Mouse (Mus musculus) midbrain, embryonic 11.5 days (tissue): ENCODE measurements around the gene Sox5. TPM values are rescaled to one million over a fixed set of nuclear protein-coding genes. Genes with fewer than 3 reads are reported as not detected.
"Not testable (repeated sequence)": the region's sequence is repeated elsewhere in the genome, so short reads cannot be mapped to it uniquely, and the experiment has no call there.

Source experiments
- ATAC-seq: fragments of 200-750 bp; cut with Nextera tagmentation; 2 replicates; pipeline ENCODE4 v1.8.0; 2017; ENCODE audit warnings: moderate TSS enrichment, moderate library complexity; ENCODE audit not compliant: low FRiP score
- DNase-seq: peaks from one replicate; pipeline ENCODE4 v3.0.0; 2015; ENCODE audit warnings: low spot score; ENCODE audit errors: missing footprints
- H3K27ac ChIP-seq: fragments of 300-500 bp; sonication (generic); 2 replicates; pipeline ENCODE4 v1.5.1; 2014; ENCODE audit warnings: low read depth, low read length
- H3K27me3 ChIP-seq: fragments of 300-500 bp; sonication (generic); 2 replicates; pipeline ENCODE4 v1.6.1; 2014; ENCODE audit warnings: mild to moderate bottlenecking, low read length, moderate library complexity, mixed read lengths; ENCODE audit not compliant: control insufficient read depth, insufficient read depth
- H3K36me3 ChIP-seq: fragments of 300-500 bp; sonication (generic); 2 replicates; pipeline ENCODE4 v1.6.1; 2014; ENCODE audit warnings: mild to moderate bottlenecking, low read length, moderate library complexity, mixed read lengths; ENCODE audit not compliant: control insufficient read depth, insufficient read depth
- H3K4me1 ChIP-seq: fragments of 300-500 bp; sonication (generic); 2 replicates; pipeline ENCODE4 v1.6.1; 2014; ENCODE audit warnings: low read length; ENCODE audit not compliant: control insufficient read depth, insufficient read depth
- H3K4me2 ChIP-seq: fragments of 300-500 bp; sonication (generic); 2 replicates; pipeline ENCODE4 v1.6.1; 2014; ENCODE audit warnings: mild to moderate bottlenecking, moderate library complexity
- H3K4me3 ChIP-seq: fragments of 300-500 bp; sonication (generic); 2 replicates; pipeline ENCODE4 v1.5.1; 2014; ENCODE audit warnings: low read depth, low read length
- H3K9ac ChIP-seq: fragments of 300-500 bp; sonication (generic); 2 replicates; pipeline ENCODE4 v1.6.1; 2014; ENCODE audit warnings: low read length
- H3K9me3 ChIP-seq: fragments of 300-500 bp; sonication (generic); 2 replicates; pipeline ENCODE4 v1.6.1; 2016; ENCODE audit warnings: low read length; ENCODE audit not compliant: control insufficient read depth
- WGBS: fragments of 180-500 bp; shearing (Covaris S2); extraction: QIAGEN DNeasy Blood & Tissue Kit; methylation state at CpG from one replicate; pipeline ENCODE4 v1.1.7; 2014; 5-methylcytosine and 5-hydroxymethylcytosine counted together
- polyA plus RNA-seq: library from polyadenylated mRNA; unstranded; fragments of >200 nt; fragmentation: Nextera tagmentation; extraction: Ambion mirVana; gene quantifications from 2 replicates; pipeline ENCODE4 v1.2.1, GENCODE M21; 2014

The Sox5 gene
- polyA plus RNA-seq, 1 experiment from 2014 or later = 23.0 TPM

DNA sequence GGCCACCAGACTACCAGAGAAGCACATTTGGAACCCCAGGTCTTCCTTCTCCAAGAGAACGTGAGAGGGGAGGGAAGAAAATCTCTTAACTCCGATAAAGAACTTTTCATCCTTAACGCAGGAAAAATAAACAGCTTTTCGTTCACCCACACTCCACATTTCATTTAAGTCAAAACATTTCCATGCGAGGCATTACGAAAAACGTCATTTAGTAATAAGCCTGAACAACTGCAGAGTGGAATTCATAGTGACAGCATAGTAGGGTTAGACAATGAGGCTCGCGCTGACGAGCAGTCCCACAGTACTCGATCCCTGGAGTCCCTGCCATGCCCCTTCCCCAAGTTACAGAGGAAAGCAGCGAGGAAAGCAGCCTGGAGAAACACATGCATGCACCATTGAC is 578.8 kb downstream of the Sox5 start:
- 41% methylated on average over 12 of the region's 12 CpGs for WGBS
- H3K4me1 ChIP-seq = peaks cover 13% of the 10 kb centered on the region
- H3K9me3 ChIP-seq = no peaks in the 10 kb centered on the region
- no peak overlapping the region for H3K9ac ChIP-seq
- no peaks in the 10 kb centered on the region for H3K27me3 ChIP-seq
- no peak overlapping the region for H3K27ac ChIP-seq
- peak overlapping the region; percentile 23; the same call in 1 of the 2 replicates for H3K4me2 ChIP-seq
- DNase-seq (no peak), ATAC-seq (no peak)
- H3K4me3 ChIP-seq = no peak overlapping the region
- no peaks in the 10 kb centered on the region for H3K36me3 ChIP-seq

DNA sequence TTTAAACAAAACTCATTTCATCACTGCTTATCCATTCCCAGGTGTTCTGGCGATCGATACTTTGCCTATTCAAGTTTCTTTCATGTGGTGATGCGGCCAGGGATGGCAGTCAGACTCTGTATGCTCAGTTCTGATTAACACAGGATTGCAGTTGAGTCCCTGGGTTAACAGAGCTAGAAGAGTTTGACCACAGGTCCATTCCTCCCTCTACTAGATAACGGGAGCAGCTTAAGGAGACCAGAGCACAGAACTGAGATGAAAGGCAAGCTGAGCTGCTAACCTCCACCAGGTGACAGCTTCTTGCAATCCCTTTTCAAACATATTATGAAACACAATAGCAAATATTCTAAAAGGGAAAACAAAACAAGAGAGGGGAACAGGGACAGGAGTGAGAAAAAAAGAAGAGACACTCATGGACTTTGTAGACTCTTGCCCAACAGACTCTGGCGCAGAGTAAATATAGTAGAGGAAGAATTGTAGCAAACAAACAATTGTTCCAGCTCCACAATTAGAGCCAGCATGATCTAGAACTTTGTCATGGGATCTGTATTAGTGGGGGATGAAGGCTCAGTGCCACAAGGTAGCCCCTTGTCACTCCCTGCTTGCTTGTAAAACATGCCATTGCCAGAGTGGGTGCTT is 580.3 kb downstream of the Sox5 start:
- H3K4me2 ChIP-seq = no peak overlapping the region
- H3K36me3 ChIP-seq = no peaks in the 10 kb centered on the region
- H3K9me3 ChIP-seq = no peaks in the 10 kb centered on the region
- no peak overlapping the region for H3K4me3 ChIP-seq
- no peaks in the 10 kb centered on the region for H3K27me3 ChIP-seq
- H3K4me1 ChIP-seq = peaks cover 13% of the 10 kb centered on the region
- WGBS = 83% methylated on average over 5 of the region's 5 CpGs
- H3K9ac ChIP-seq = no peak overlapping the region
- H3K27ac ChIP-seq = no peak overlapping the region
- DNase-seq = no peak
- no peak for ATAC-seq

DNA sequence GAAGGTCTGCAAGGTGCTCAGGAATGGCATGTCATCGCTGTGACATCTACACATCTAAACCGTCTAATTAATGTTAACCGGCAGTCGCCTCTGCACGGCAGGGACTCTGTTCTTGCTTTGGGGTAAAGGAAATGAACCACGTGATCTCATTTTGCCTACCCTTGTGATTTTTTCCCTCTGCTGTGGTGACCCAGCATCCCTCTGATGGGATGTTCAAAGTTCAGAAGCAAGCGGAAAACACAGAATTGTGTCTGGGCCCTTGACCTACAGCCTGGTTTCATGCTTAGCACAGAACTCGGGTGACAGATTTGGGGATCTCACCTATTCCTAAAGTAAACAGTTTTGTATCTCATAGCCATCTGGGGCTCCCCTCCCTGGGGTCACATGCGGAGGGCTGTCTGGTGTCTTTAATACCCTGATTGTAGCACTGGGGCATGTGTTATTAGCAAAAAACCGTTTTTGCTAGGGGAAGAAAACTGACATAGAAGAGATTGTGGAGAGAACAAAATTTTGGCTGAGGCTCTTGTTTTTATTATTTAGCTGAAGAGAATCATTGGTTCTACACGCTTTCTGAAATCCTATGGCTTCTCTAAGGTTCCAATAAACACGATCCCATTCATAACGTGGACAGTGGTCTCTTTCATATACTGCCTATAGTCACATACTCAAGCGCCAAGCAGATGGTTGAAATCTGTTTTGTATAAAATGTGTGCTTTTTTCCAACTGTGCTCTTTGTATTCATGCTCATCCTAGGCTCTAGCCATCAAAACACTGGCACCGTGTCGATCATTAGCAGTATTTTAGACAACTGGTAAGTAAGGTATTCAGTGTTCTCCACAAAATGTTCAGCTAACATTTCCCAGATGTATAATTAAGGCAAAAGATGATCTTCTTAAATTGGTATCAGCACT is 584.3 kb downstream of the Sox5 start:
- 75% methylated on average over 16 of the region's 16 CpGs for WGBS
- no peaks in the 10 kb centered on the region for H3K9me3 ChIP-seq

DNA sequence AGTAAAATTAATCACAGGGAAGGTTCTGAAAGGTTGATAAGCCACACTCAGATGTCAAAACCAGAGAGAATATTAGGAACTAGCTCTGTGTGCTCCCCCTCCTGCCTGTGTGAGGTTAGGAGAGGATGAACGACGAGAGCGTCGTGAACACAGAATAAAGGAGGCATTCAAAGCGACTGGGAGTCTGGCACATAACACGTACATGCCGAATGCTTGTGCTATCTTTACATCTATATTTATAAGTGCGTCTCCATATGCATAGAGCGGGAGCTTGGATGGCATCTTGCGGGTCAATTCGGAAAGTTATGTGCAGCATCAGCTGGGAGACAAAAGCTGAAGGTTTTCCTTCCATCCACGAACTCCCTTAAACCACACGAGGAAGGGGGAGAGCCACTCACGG is 585.8 kb downstream of the Sox5 start:
- WGBS = 86% methylated on average over 14 of the region's 14 CpGs
- Histone ChIP-seq H3K4me3 (no peak overlapping the region), H3K4me1 (peaks cover 2% of the 10 kb centered on the region; the same call in 1 of the 2 replicates), H3K9me3 (no peaks in the 10 kb centered on the region), H3K4me2 (no peak overlapping the region), H3K27me3 (no peaks in the 10 kb centered on the region), H3K27ac (no peak overlapping the region), H3K36me3 (no peaks in the 10 kb centered on the region), H3K9ac (no peak overlapping the region)
- DNase-seq (no peak), ATAC-seq (no peak)

More for the DNA sequence above, 584.3 kb downstream of the Sox5 start:
- no peak for ATAC-seq
- Histone ChIP-seq H3K9ac (no peak overlapping the region), H3K27ac (no peak overlapping the region), H3K4me3 (no peak overlapping the region), H3K4me1 (peaks cover 2% of the 10 kb centered on the region; the same call in 1 of the 2 replicates), H3K4me2 (no peak overlapping the region), H3K27me3 (no peaks in the 10 kb centered on the region), H3K36me3 (no peaks in the 10 kb centered on the region)
- DNase-seq = no peak

DNA sequence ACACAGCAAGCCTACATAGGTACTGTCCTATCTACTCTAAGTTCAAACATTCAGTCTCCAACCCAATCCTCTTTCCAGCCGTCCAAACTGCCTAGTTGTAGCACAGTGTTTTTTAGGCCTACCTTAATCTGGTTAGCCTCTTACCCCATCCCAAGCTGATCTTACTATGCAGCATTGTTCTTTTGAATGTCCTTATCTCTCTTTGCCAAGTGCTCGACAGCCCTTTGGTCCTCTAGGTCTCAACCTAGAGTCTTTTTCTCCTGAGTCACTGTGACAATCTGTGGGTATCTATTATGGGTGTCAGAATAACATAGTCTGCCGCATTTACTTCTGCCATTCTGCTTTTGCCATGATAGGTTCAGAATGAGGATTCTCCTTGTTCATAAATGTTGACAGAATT is 598.7 kb downstream of the Sox5 start:
- no peak overlapping the region for H3K4me3 ChIP-seq
- no peak overlapping the region for H3K9ac ChIP-seq
- H3K27ac ChIP-seq = no peak overlapping the region
- H3K4me2 ChIP-seq = no peak overlapping the region
- no peaks in the 10 kb centered on the region for H3K36me3 ChIP-seq
- H3K4me1 ChIP-seq = peaks cover 5% of the 10 kb centered on the region; the same call in 1 of the 2 replicates
- ATAC-seq (no peak), DNase-seq (no peak)
- no peaks in the 10 kb centered on the region for H3K27me3 ChIP-seq
- WGBS = 84% methylated on average over 3 of the region's 3 CpGs
- no peaks in the 10 kb centered on the region for H3K9me3 ChIP-seq

DNA sequence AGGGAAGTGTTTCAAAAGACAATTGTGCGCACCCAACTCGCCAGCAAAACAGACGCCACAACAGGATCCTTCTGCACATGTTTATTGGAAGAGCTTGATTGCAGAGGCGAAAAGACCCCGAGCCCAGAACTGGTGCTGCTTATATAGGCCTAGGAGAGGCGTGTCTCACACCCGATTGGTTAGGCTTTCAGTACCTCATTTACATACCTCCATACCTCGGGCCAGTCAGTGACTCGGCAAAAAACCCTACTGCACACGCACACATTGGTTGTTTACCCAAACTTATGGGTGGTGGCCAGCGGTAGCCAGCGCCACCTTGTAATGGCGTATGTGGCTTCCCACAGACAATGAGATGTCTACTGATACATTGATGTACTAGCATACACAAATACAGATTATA is 599.3 kb downstream of the Sox5 start:
- not testable (repeated sequence) for H3K36me3 ChIP-seq, H3K27me3 ChIP-seq, H3K9ac ChIP-seq, ATAC-seq, H3K4me2 ChIP-seq, H3K4me1 ChIP-seq, H3K27ac ChIP-seq, DNase-seq, H3K9me3 ChIP-seq, H3K4me3 ChIP-seq
- 96% methylated on average over 13 of the region's 13 CpGs for WGBS

DNA sequence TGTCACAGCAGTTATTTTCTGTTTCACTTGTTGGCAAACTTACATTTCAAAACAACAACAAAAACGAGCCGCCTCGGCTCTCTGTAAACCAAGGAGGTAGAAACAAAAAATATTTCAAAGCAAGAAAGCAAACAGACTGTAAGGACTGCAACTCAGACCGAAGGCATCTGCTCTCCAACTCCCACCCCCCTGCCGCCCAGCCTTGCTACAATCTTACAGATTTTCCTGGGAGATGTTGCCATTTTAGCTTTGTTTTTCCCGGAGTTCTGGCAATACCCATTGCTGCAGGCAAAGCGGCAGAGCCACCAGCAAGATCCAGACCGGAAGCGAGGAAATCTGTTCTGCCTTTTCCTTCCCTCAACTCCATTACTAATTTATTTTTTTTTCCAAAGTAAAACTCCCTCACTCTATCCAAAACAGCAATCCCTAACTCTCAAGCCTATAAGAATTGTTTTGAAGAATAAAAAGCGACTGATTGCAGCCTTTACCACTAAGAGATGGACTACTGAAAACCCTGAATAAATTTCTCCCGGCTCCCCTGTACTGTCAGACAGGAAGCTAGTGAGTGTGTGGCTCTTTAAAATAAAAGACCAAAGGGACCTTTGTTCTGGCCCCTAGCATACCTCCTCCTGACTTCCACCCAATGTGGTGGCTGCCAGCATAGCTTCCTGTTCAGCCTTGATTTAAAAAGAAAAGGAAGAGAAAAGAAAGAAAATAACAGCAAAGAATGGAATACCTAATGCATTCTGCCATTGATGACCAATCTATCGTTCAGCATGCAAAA is 600.5 kb downstream of the Sox5 start:
- Histone ChIP-seq H3K9ac (peak overlapping the region; percentile 34; the same call in 1 of the 2 replicates), H3K27ac (no peak overlapping the region; the same call in 1 of the 2 replicates), H3K36me3 (no peaks in the 10 kb centered on the region), H3K4me2 (no peak overlapping the region; the same call in 1 of the 2 replicates), H3K4me3 (no peak overlapping the region), H3K4me1 (peaks cover 5% of the 10 kb centered on the region; the same call in 1 of the 2 replicates), H3K9me3 (no peaks in the 10 kb centered on the region), H3K27me3 (no peaks in the 10 kb centered on the region)
- 52% methylated on average over 12 of the region's 12 CpGs for WGBS
- DNase-seq = no peak
- ATAC-seq = no peak

DNA sequence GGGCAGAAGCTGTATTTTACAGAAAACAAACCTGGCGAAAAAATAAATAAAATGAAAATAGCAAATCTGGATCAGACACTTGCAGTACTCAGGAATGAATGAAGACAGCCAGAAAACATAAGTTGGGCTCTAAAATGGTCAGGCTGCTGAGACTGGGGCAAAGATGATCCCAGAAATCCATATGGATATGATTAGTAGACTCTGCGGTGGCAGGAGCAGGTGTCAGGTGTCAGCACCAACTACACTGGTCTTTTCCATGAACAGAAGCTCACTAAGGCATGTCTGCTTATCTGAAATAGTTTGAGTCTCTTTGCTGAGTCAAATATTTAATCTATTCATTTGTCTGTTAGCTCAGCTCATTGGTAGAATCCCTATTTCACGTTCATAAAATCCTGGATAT is 602.7 kb downstream of the Sox5 start:
- Histone ChIP-seq H3K9me3 (no peaks in the 10 kb centered on the region), H3K4me1 (peaks cover 5% of the 10 kb centered on the region; the same call in 1 of the 2 replicates), H3K27ac (no peak overlapping the region), H3K4me2 (no peak overlapping the region), H3K4me3 (no peak overlapping the region), H3K9ac (no peak overlapping the region), H3K36me3 (no peaks in the 10 kb centered on the region), H3K27me3 (no peaks in the 10 kb centered on the region)
- DNase-seq = no peak
- ATAC-seq = no peak
- WGBS = 71% methylated on average over 3 of the region's 3 CpGs
